Mouse (Mus musculus) monocyte, adult 2 months (primary cell): ENCODE data around the gene Dennd2a.
A peak's percentile ranks its signal among the peaks of the same experiment; 100 is the strongest.

Source experiments
- DNase-seq, 2 experiments: peaks; one replicate each; pipeline ENCODE4 v3.0.0; 2022; ENCODE audit warnings: low spot score in 2 of 2, low read depth in 1 of 2

Gene Dennd2a

GRCm38 (mm10) chr6:39556900-39557659, 587 bp downstream of the Dennd2a start:
- DNase-seq: no peak

- no peak for DNase-seq
Observed at GRCm38 (mm10) chr6:39555648-39555945, 2.1 kb downstream of the Dennd2a start.

GRCm38 (mm10) chr6:39554888-39555647, 2.6 kb downstream of the Dennd2a start:
- DNase-seq: no peak

GRCm38 (mm10) chr6:39551981-39552636, 5.6 kb downstream of the Dennd2a start:
- no peak for DNase-seq

GRCm38 (mm10) chr6:39548030-39548429, 9.6 kb downstream of the Dennd2a start:
- DNase-seq: no peak

GRCm38 (mm10) chr6:39545474-39545873, 12.2 kb downstream of the Dennd2a start:
- DNase-seq: no peak

GRCm38 (mm10) chr6:39543769-39544420, 13.8 kb downstream of the Dennd2a start:
- no peak for DNase-seq

- DNase-seq: no peak
Observed at GRCm38 (mm10) chr6:39542631-39543597, 14.8 kb downstream of the Dennd2a start.

- DNase-seq: no peak
Observed at GRCm38 (mm10) chr6:39540563-39540962, 17.1 kb downstream of the Dennd2a start.

- DNase-seq: no peak
Observed at GRCm38 (mm10) chr6:39539679-39540155, 17.9 kb downstream of the Dennd2a start.

- no peak for DNase-seq
Observed at GRCm38 (mm10) chr6:39538227-39538626, 19.4 kb downstream of the Dennd2a start.

GRCm38 (mm10) chr6:39537276-39537675, 20.4 kb downstream of the Dennd2a start:
- no peak for DNase-seq

- no peak for DNase-seq
Observed at GRCm38 (mm10) chr6:39536621-39537020, 21.0 kb downstream of the Dennd2a start.

- DNase-seq: no peak
Observed at GRCm38 (mm10) chr6:39534944-39535343, 22.7 kb downstream of the Dennd2a start.

- no peak for DNase-seq
Observed at GRCm38 (mm10) chr6:39528671-39529535, 28.8 kb downstream of the Dennd2a start.

- no peak for DNase-seq
Observed at GRCm38 (mm10) chr6:39527811-39528210, 29.9 kb downstream of the Dennd2a start.

GRCm38 (mm10) chr6:39527337-39527784, 30.3 kb downstream of the Dennd2a start:
- DNase-seq: no peak

GRCm38 (mm10) chr6:39526797-39527196, 30.9 kb downstream of the Dennd2a start:
- DNase-seq: peak in 1 of 2 experiments; percentile 18

- no peak for DNase-seq
Observed at GRCm38 (mm10) chr6:39523161-39523560, 34.5 kb downstream of the Dennd2a start.
